Mouse (Mus musculus) CH12.LX (cell line): ENCODE measurements around the gene Atp11b. TPM values are rescaled to one million over a fixed set of nuclear protein-coding genes. Genes with fewer than 3 reads are reported as not detected.

Experiments used
- DNase-seq: peaks from one replicate; pipeline ENCODE4 v3.0.0-alpha.2; 2013; ENCODE audit errors: extremely low read depth
- H3K27ac ChIP-seq: 2 replicates; pipeline ENCODE4 v1.5.1; 2012; ENCODE audit warnings: low read depth, mild to moderate bottlenecking, control low read depth, moderate library complexity; ENCODE audit not compliant: insufficient read depth
- H3K27me3 ChIP-seq: replicated peaks from 2 replicates; pipeline ENCODE3; 2012; ENCODE audit warnings: inconsistent platforms
- H3K36me3 ChIP-seq, 2 experiments: replicated peaks in 1 of 2; 2 replicates each; pipeline versions ENCODE3 to v1.6.1; 2012; ENCODE audit warnings: inconsistent platforms in 1 of 2, low read length in 1 of 2, mild to moderate bottlenecking in 1 of 2, mixed read lengths in 1 of 2, moderate library complexity in 1 of 2; ENCODE audit not compliant: control insufficient read depth in 1 of 2, insufficient read depth in 1 of 2
- H3K4me1 ChIP-seq, 2 experiments: 2 replicates each; pipeline ENCODE4 v1.6.1; 2012; ENCODE audit warnings: inconsistent platforms in 1 of 2, moderate library complexity in 1 of 2; ENCODE audit not compliant: insufficient read depth in 2 of 2, control insufficient read depth in 1 of 2
- H3K4me2 ChIP-seq: 2 replicates; pipeline ENCODE4 v1.6.1; 2012; ENCODE audit warnings: low read depth, mild to moderate bottlenecking, control low read depth; ENCODE audit not compliant: poor library complexity, insufficient read depth, severe bottlenecking
- H3K4me3 ChIP-seq, 3 experiments: fragments of 150-350 bp in 1 of 3; sonication (generic) in 1 of 3; replicated peaks in 1 of 3; 2 replicates each; pipeline versions ENCODE3 to v1.5.1; 2011 to 2012; ENCODE audit warnings: low read depth in 2 of 3, low read length in 2 of 3, mild to moderate bottlenecking in 2 of 3, moderate library complexity in 2 of 3, control low read depth in 1 of 3, improper control_type of control experiment in 1 of 3, inconsistent platforms in 1 of 3, mixed read lengths in 1 of 3; ENCODE audit not compliant: poor library complexity in 1 of 3
- H3K79me2 ChIP-seq: replicated peaks from 2 replicates; pipeline ENCODE4 v1.6.1; 2012; ENCODE audit warnings: mild to moderate bottlenecking, moderate library complexity; ENCODE audit not compliant: control insufficient read depth, poor library complexity, insufficient read depth, severe bottlenecking; ENCODE audit errors: extremely low read depth
- H3K9ac ChIP-seq: 2 replicates; pipeline ENCODE4 v1.6.1; 2012; ENCODE audit warnings: low read depth, mild to moderate bottlenecking, control low read depth, moderate library complexity; ENCODE audit not compliant: insufficient read depth
- H3K9me3 ChIP-seq: replicated peaks from 2 replicates; pipeline ENCODE3; 2012; ENCODE audit warnings: low read length, inconsistent platforms, mixed read lengths
- CHD2 ChIP-seq: IDR thresholded peaks from 2 replicates; pipeline ENCODE4 v1.6.1; 2011; ENCODE audit warnings: low read length, improper control_type of control experiment
- CTCF ChIP-seq, 2 experiments: IDR thresholded peaks in 1 of 2; conservative IDR thresholded peaks in 1 of 2; 2 replicates each; pipeline ENCODE4 v1.5.1; 2011 to 2012; ENCODE audit warnings: low read depth in 2 of 2, low read length in 2 of 2, improper control_type of control experiment in 1 of 2, inconsistent platforms in 1 of 2, mild to moderate bottlenecking in 1 of 2, moderate library complexity in 1 of 2
- ELF1 ChIP-seq: IDR thresholded peaks from 2 replicates; pipeline ENCODE4 v1.6.1; 2014; ENCODE audit warnings: low read depth, mild to moderate bottlenecking, inconsistent platforms, low read length, improper control_type of control experiment
- IRF4 ChIP-seq: IDR thresholded peaks from 2 replicates; pipeline ENCODE4 v1.6.1; 2014; ENCODE audit warnings: low read depth, mild to moderate bottlenecking, inconsistent platforms, low read length, improper control_type of control experiment
- JUND ChIP-seq: conservative IDR thresholded peaks from 2 replicates; pipeline ENCODE4 v1.6.1; 2011; ENCODE audit warnings: low read depth, low read length, improper control_type of control experiment
- KAT2A ChIP-seq: IDR thresholded peaks from 2 replicates; pipeline ENCODE4 v1.6.1; 2012; ENCODE audit warnings: low read length, improper control_type of control experiment, inconsistent platforms; ENCODE audit not compliant: insufficient replicate concordance
- MAX ChIP-seq: IDR thresholded peaks from 2 replicates; pipeline ENCODE4 v1.6.1; 2011; ENCODE audit warnings: low read length, improper control_type of control experiment
- MXI1 ChIP-seq: IDR thresholded peaks from 2 replicates; pipeline ENCODE4 v1.6.1; 2011; ENCODE audit warnings: mild to moderate bottlenecking, low read depth, low read length, improper control_type of control experiment
- RAD21 ChIP-seq: IDR thresholded peaks from 2 replicates; pipeline ENCODE4 v1.6.1; 2011; ENCODE audit warnings: low read depth, mild to moderate bottlenecking, low read length, improper control_type of control experiment, moderate library complexity
- SIN3A ChIP-seq: IDR thresholded peaks from 2 replicates; pipeline ENCODE4 v1.6.1; 2012; ENCODE audit warnings: low read length, improper control_type of control experiment, inconsistent platforms
- SMC3 ChIP-seq: IDR thresholded peaks from 2 replicates; pipeline ENCODE4 v1.6.1; 2011; ENCODE audit warnings: low read depth, low read length, improper control_type of control experiment
- TBP ChIP-seq: conservative IDR thresholded peaks from 2 replicates; pipeline ENCODE4 v1.6.1; 2011; ENCODE audit warnings: low read depth, low read length, improper control_type of control experiment
- UBTF ChIP-seq: IDR thresholded peaks from 2 replicates; pipeline ENCODE4 v1.6.1; 2012; ENCODE audit warnings: low read depth, mild to moderate bottlenecking, inconsistent platforms, low read length, improper control_type of control experiment, moderate library complexity
- USF1 ChIP-seq: IDR thresholded peaks from 2 replicates; pipeline ENCODE4 v1.6.1; 2014; ENCODE audit warnings: low read depth, mild to moderate bottlenecking, inconsistent platforms, low read length, improper control_type of control experiment
- USF2 ChIP-seq: conservative IDR thresholded peaks from 2 replicates; pipeline ENCODE4 v1.6.1; 2011; ENCODE audit warnings: low read depth, low read length, improper control_type of control experiment
- ZC3H11A ChIP-seq: IDR thresholded peaks from 2 replicates; pipeline ENCODE4 v1.6.1; 2012; ENCODE audit warnings: low read depth, mild to moderate bottlenecking, inconsistent platforms, low read length, improper control_type of control experiment
- dilution Hi-C: fragments of 300-500 bp; cut with MboI; formaldehyde crosslinking; loops from 2 replicates; pipeline ENCODE4 v1.14.3; 2020; ENCODE audit warnings: low sequenced_read_pairs; ENCODE audit not compliant: extremely low pct_unique_long_range_greater_than_20kb, extremely low pct_ligation_motif_present
- in situ Hi-C: fragments of 300-500 bp; cut with MboI; formaldehyde crosslinking; loops from 3 replicates; pipeline ENCODE4 v1.14.3; 2019; ENCODE audit warnings: low sequenced_read_pairs, low pct_ligation_motif_present, low pct_unique_long_range_greater_than_20kb, mixed read lengths
- polyA plus RNA-seq: library from polyadenylated mRNA; unstranded; fragments of >175 nt; gene quantifications from 2 replicates; pipeline ENCODE4 v1.2.1, GENCODE M21; 2012; ENCODE audit warnings: low read depth; ENCODE audit not compliant: insufficient read length
- total RNA-seq, 2 experiments: library from RNA; depleted of rRNA; stranded (reverse); fragments of 300-350 nt in 1 of 2; fragments of >200 nt in 1 of 2; gene quantifications; 2 replicates each; pipeline ENCODE4 v1.2.3; 2012 to 2014

Gene Atp11b
- total and polyA plus RNA-seq, 3 experiments: 24.5 to 48.4 (median 45.9) TPM

GRCm38 (mm10) chr3:35750286-35750685 lies 3.6 kb upstream of the Atp11b start:
- peaks cover 0 to 55% of the 10 kb centered on the region in 2 experiments; a peak in 3 of 4 replicates for H3K4me1 ChIP-seq
- H3K79me2 ChIP-seq: peaks cover 3% of the 10 kb centered on the region; the same call in 1 of the 2 replicates
- in situ Hi-C loops (no loop called here), dilution Hi-C loops (no loop called here)
- no peaks in the 10 kb centered on the region for H3K27me3 ChIP-seq
- H3K36me3 ChIP-seq: no peaks in the 10 kb centered on the region
- no peak overlapping the region for H3K9ac ChIP-seq
- TF ChIP-seq CTCF (conservative IDR thresholded peaks at IDR 0.05 in 1 of 2, IDR thresholded peaks at IDR 0.05 in 1 of 2; ENCODE audit: low read depth in 2 of 2, low read length in 2 of 2) (peak; percentile 44 to 65), TBP (no peak), SMC3 (peak; percentile 44), MAX (no peak), SIN3A (0 out of 2 replicates have a peak, but pooled peaks have one; percentile 26), KAT2A (no peak), RAD21 (peak; percentile 68)
- H3K9me3 ChIP-seq: peaks cover 3% of the 10 kb centered on the region
- no peak overlapping the region for H3K27ac ChIP-seq
- H3K4me3 ChIP-seq: no peak overlapping the region
- DNase-seq: no peak
- H3K4me2 ChIP-seq: no peak overlapping the region; the same call in 1 of the 2 replicates

- peak overlapping the region; percentile 62; the same call in 1 of the 2 replicates for H3K4me2 ChIP-seq
- peaks cover 12% of the 10 kb centered on the region for H3K79me2 ChIP-seq
- DNase-seq: no peak
- dilution Hi-C loops: no loop called here
- in situ Hi-C loops: no loop called here
- no peak for TF ChIP-seq ZC3H11A
- no peak for TF ChIP-seq TBP
- no peak for TF ChIP-seq JUND
- TF ChIP-seq CHD2: no peak
- TF ChIP-seq, all 38 proteins: peak for 0
- H3K27me3 ChIP-seq: no peaks in the 10 kb centered on the region
- peaks cover 3% of the 10 kb centered on the region for H3K9me3 ChIP-seq
- H3K9ac ChIP-seq: peak overlapping the region; percentile 23; the same call in 1 of the 2 replicates
- H3K4me3 ChIP-seq: no peak overlapping the region
- peaks cover 0 to 61% of the 10 kb centered on the region in 2 experiments; a peak in 3 of 4 replicates for H3K4me1 ChIP-seq
- H3K27ac ChIP-seq: no peak overlapping the region
- no peaks in the 10 kb centered on the region for H3K36me3 ChIP-seq
These were observed 2.2 kb upstream of the Atp11b start for GRCm38 (mm10) chr3:35751724-35752123.

- no peak overlapping the region for H3K9ac ChIP-seq
- H3K4me3 ChIP-seq: no peak overlapping the region
- no peaks in the 10 kb centered on the region for H3K27me3 ChIP-seq
- in situ Hi-C loops: no loop called here
- DNase-seq: no peak
- H3K27ac ChIP-seq: no peak overlapping the region
- peaks cover 0 to 17% of the 10 kb centered on the region in 2 experiments for H3K36me3 ChIP-seq
- no peaks in the 10 kb centered on the region for H3K9me3 ChIP-seq
- H3K4me2 ChIP-seq: no peak overlapping the region
- H3K79me2 ChIP-seq: peaks cover 33% of the 10 kb centered on the region
- TF ChIP-seq USF2 (no peak), RAD21 (no peak), MXI1 (no peak), CHD2 (no peak), ELF1 (no peak), CTCF (conservative IDR thresholded peaks at IDR 0.05 in 1 of 2, IDR thresholded peaks at IDR 0.05 in 1 of 2; ENCODE audit: low read depth in 2 of 2, low read length in 2 of 2) (no peak), IRF4 (no peak), USF1 (no peak), UBTF (no peak)
- H3K4me1 ChIP-seq: peaks cover 8 to 34% of the 10 kb centered on the region in 2 experiments
- dilution Hi-C loops: no loop called here
These were observed 8.8 kb downstream of the Atp11b start for GRCm38 (mm10) chr3:35762735-35763134.
